Mouse (Mus musculus) lung, embryonic 14.5 days (tissue): ENCODE data around the gene Ttll4. TPM values are rescaled to one million over a fixed set of nuclear protein-coding genes. Genes with fewer than 3 reads are reported as not detected.

Experiments
- ATAC-seq: fragments of 200-750 bp; cut with Nextera tagmentation; 2 replicates; pipeline ENCODE4 v1.8.0; 2017; ENCODE audit warnings: mild to moderate bottlenecking, moderate TSS enrichment, moderate library complexity; ENCODE audit not compliant: insufficient read depth
- DNase-seq: peaks from one replicate; pipeline ENCODE4 v3.0.0-alpha.2; 2015
- H3K27ac ChIP-seq: fragments of 300-500 bp; sonication (generic); 2 replicates; pipeline ENCODE4 v1.5.1; 2014; ENCODE audit warnings: low read depth, mild to moderate bottlenecking, moderate library complexity
- H3K27me3 ChIP-seq: fragments of 300-500 bp; sonication (generic); 2 replicates; pipeline ENCODE4 v1.6.1; 2014; ENCODE audit warnings: low read length, control low read depth; ENCODE audit not compliant: insufficient read depth
- H3K36me3 ChIP-seq: fragments of 300-500 bp; sonication (generic); 2 replicates; pipeline ENCODE4 v1.6.1; 2014; ENCODE audit warnings: control low read depth; ENCODE audit not compliant: insufficient read depth
- H3K4me1 ChIP-seq: fragments of 300-500 bp; sonication (generic); 2 replicates; pipeline ENCODE4 v1.6.1; 2014; ENCODE audit warnings: antibody characterized with exemption, control low read depth; ENCODE audit not compliant: insufficient read depth
- H3K4me2 ChIP-seq: fragments of 300-500 bp; sonication (generic); 2 replicates; pipeline ENCODE4 v1.6.1; 2014; ENCODE audit warnings: mild to moderate bottlenecking
- H3K4me3 ChIP-seq: fragments of 300-500 bp; sonication (generic); 2 replicates; pipeline ENCODE4 v1.5.1; 2014; ENCODE audit warnings: low read depth, low read length
- H3K9ac ChIP-seq: fragments of 300-500 bp; sonication (generic); 2 replicates; pipeline ENCODE4 v1.6.1; 2014
- H3K9me3 ChIP-seq: fragments of 300-500 bp; sonication (generic); 2 replicates; pipeline ENCODE4 v1.6.1; 2016; ENCODE audit warnings: low read depth, low read length, control low read depth
- CTCF ChIP-seq: IDR thresholded peaks from 2 replicates; pipeline ENCODE4 v1.5.1; 2016; ENCODE audit warnings: antibody characterized with exemption, low read depth
- WGBS: fragments of 180-500 bp; shearing (Covaris S2); extraction: QIAGEN DNeasy Blood & Tissue Kit; methylation state at CpG from one replicate; pipeline ENCODE4 v1.1.7; 2014; 5-methylcytosine and 5-hydroxymethylcytosine counted together
- polyA plus RNA-seq: library from polyadenylated mRNA; unstranded; fragments of >200 nt; fragmentation: Nextera tagmentation; extraction: Ambion mirVana; gene quantifications from 2 replicates; pipeline ENCODE4 v1.2.1, GENCODE M21; 2014

Ttll4 gene
- 32.6 and 37.9 TPM in 2 replicates for polyA plus RNA-seq

- Histone ChIP-seq H3K4me3 (peak within 1 kb of the TSS; percentile 81), H3K4me1 (no peaks in the 10 kb centered on the region; the same call in none of the 2 replicates), H3K9me3 (no peaks in the 10 kb centered on the region), H3K4me2 (peak within 1 kb of the TSS; percentile 79), H3K27me3 (no peaks in the 10 kb centered on the region), H3K9ac (peak within 1 kb of the TSS; percentile 87), H3K27ac (peak within 1 kb of the TSS; percentile 86), H3K36me3 (0 out of 2 replicates have a peak, but pooled peaks cover 9% of the 10 kb centered on the region)
- peak; percentile 99 for ATAC-seq
- WGBS = under 1% methylated on average over 53 of the region's 66 CpGs
- TF ChIP-seq CTCF = peak; percentile 81
- DNase-seq = peak; percentile 99
These were observed at the start of gene Ttll4 for GRCm38 (mm10) chr1:74661448-74662195. Ttll4 (plus strand) TSS chr1:74661745.

GRCm38 (mm10) chr1:74624183-74624582, 37.4 kb upstream of the Ttll4 start:
- H3K4me2 ChIP-seq = no peak overlapping the region
- no peaks in the 10 kb centered on the region for H3K9me3 ChIP-seq
- H3K36me3 ChIP-seq = no peaks in the 10 kb centered on the region
- no peak for TF ChIP-seq CTCF
- no peak overlapping the region for H3K9ac ChIP-seq
- DNase-seq (no peak), ATAC-seq (no peak)
- H3K4me1 ChIP-seq = no peaks in the 10 kb centered on the region
- H3K4me3 ChIP-seq = no peak overlapping the region
- 72% methylated on average over 1 of the region's 1 CpGs for WGBS
- H3K27ac ChIP-seq = no peak overlapping the region
- H3K27me3 ChIP-seq = no peaks in the 10 kb centered on the region

DNA sequence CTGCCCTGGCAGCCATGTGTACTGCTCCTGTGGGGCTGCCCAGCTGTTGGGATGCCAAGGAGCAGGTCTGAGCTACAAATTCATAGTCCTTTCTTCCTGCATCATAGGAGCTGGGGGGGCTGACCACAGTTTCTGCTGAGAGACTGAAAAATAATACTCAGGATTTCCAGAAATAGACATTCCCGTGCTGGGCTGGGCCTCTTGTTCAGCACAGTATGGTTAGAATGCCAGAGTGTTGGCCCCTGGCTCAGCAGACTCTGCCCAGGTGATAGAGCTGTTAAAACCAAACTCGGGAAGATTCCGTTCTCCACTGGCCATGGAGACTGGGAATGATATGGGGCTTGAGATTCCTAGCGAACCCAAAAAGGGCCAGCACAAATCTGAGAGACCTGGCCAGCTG, 35.5 kb upstream of the Ttll4 start:
- DNase-seq = no peak
- no peaks in the 10 kb centered on the region for H3K4me1 ChIP-seq
- no peak for TF ChIP-seq CTCF
- no peak for ATAC-seq
- no peak overlapping the region for H3K4me3 ChIP-seq
- H3K9me3 ChIP-seq = no peaks in the 10 kb centered on the region
- H3K36me3 ChIP-seq = no peaks in the 10 kb centered on the region
- H3K27ac ChIP-seq = no peak overlapping the region
- no peak overlapping the region for H3K9ac ChIP-seq
- WGBS = 78% methylated on average over 4 of the region's 4 CpGs
- no peak overlapping the region for H3K4me2 ChIP-seq
- H3K27me3 ChIP-seq = no peaks in the 10 kb centered on the region

- ATAC-seq = no peak
These were observed 33.5 kb upstream of the Ttll4 start for GRCm38 (mm10) chr1:74628001-74628400.

GRCm38 (mm10) chr1:74632734-74633133, 28.8 kb upstream of the Ttll4 start:
- ATAC-seq (no peak), DNase-seq (no peak)
- Histone ChIP-seq H3K27me3 (no peaks in the 10 kb centered on the region), H3K9ac (no peak overlapping the region), H3K9me3 (no peaks in the 10 kb centered on the region), H3K27ac (no peak overlapping the region), H3K4me3 (no peak overlapping the region), H3K36me3 (no peaks in the 10 kb centered on the region), H3K4me2 (no peak overlapping the region), H3K4me1 (no peaks in the 10 kb centered on the region)
- 81% methylated on average over 4 of the region's 4 CpGs for WGBS
- no peak for TF ChIP-seq CTCF

More at GRCm38 (mm10) chr1:74628001-74628400, 33.5 kb upstream of the Ttll4 start:
- no peaks in the 10 kb centered on the region for H3K4me1 ChIP-seq
- no peak overlapping the region for H3K9ac ChIP-seq
- H3K4me2 ChIP-seq = no peak overlapping the region
- H3K4me3 ChIP-seq = no peak overlapping the region
- 29% methylated on average over 7 of the region's 7 CpGs for WGBS
- no peaks in the 10 kb centered on the region for H3K27me3 ChIP-seq
- DNase-seq = peak; percentile 15
- no peaks in the 10 kb centered on the region for H3K36me3 ChIP-seq
- H3K27ac ChIP-seq = no peak overlapping the region
- H3K9me3 ChIP-seq = no peaks in the 10 kb centered on the region
- TF ChIP-seq CTCF = no peak

DNA sequence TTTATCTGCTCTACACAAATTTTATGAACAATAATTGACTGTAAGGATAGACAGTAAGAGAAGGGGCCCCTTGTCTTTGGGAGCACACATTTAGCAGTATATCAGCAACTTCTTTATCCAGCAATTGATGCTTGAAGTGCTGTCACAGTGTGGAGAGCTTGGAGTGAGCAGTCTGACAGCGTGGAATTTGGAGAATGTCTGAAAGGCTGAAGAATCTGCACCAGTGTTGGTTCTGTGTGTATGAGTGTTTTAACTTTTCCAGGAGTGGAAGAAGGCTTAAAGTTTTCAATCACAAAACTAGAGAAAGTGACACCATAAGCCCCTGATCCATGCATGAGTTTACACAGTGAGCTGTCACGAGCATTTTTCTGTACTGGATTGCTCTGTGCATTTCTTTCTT, 18.0 kb upstream of the Ttll4 start:
- H3K27me3 ChIP-seq = no peaks in the 10 kb centered on the region
- no peak overlapping the region for H3K27ac ChIP-seq
- no peak overlapping the region for H3K9ac ChIP-seq
- TF ChIP-seq CTCF = no peak
- H3K36me3 ChIP-seq = no peaks in the 10 kb centered on the region
- H3K4me3 ChIP-seq = no peak overlapping the region
- H3K4me1 ChIP-seq = no peaks in the 10 kb centered on the region
- DNase-seq (peak; percentile 3), ATAC-seq (no peak)
- H3K9me3 ChIP-seq = no peaks in the 10 kb centered on the region
- WGBS = 33% methylated on average over 2 of the region's 2 CpGs
- H3K4me2 ChIP-seq = no peak overlapping the region

GRCm38 (mm10) chr1:74643926-74644325, 17.6 kb upstream of the Ttll4 start:
- Histone ChIP-seq H3K4me3 (no peak overlapping the region), H3K4me2 (no peak overlapping the region), H3K27me3 (no peaks in the 10 kb centered on the region), H3K9me3 (no peaks in the 10 kb centered on the region), H3K27ac (no peak overlapping the region), H3K9ac (no peak overlapping the region), H3K4me1 (no peaks in the 10 kb centered on the region), H3K36me3 (no peaks in the 10 kb centered on the region)
- TF ChIP-seq CTCF = peak; percentile 51
- ATAC-seq (no peak), DNase-seq (peak; percentile 63)
